Mouse (Mus musculus) CH12.LX (cell line): ENCODE results near the gene Dgkd. TPM values are rescaled to one million over a fixed set of nuclear protein-coding genes. Genes with fewer than 3 reads are reported as not detected.

Experiments used
- DNase-seq: peaks from one replicate; pipeline ENCODE4 v3.0.0-alpha.2; 2013; ENCODE audit errors: extremely low read depth
- H3K27ac ChIP-seq: 2 replicates; pipeline ENCODE4 v1.5.1; 2012; ENCODE audit warnings: low read depth, mild to moderate bottlenecking, control low read depth, moderate library complexity; ENCODE audit not compliant: insufficient read depth
- H3K27me3 ChIP-seq: replicated peaks from 2 replicates; pipeline ENCODE3; 2012; ENCODE audit warnings: inconsistent platforms
- H3K36me3 ChIP-seq, 2 experiments: replicated peaks in 1 of 2; 2 replicates each; pipeline versions ENCODE3 to v1.6.1; 2012; ENCODE audit warnings: inconsistent platforms in 1 of 2, low read length in 1 of 2, mild to moderate bottlenecking in 1 of 2, mixed read lengths in 1 of 2, moderate library complexity in 1 of 2; ENCODE audit not compliant: control insufficient read depth in 1 of 2, insufficient read depth in 1 of 2
- H3K4me1 ChIP-seq, 2 experiments: 2 replicates each; pipeline ENCODE4 v1.6.1; 2012; ENCODE audit warnings: inconsistent platforms in 1 of 2, moderate library complexity in 1 of 2; ENCODE audit not compliant: insufficient read depth in 2 of 2, control insufficient read depth in 1 of 2
- H3K4me2 ChIP-seq: 2 replicates; pipeline ENCODE4 v1.6.1; 2012; ENCODE audit warnings: low read depth, mild to moderate bottlenecking, control low read depth; ENCODE audit not compliant: poor library complexity, insufficient read depth, severe bottlenecking
- H3K4me3 ChIP-seq, 3 experiments: fragments of 150-350 bp in 1 of 3; sonication (generic) in 1 of 3; replicated peaks in 1 of 3; 2 replicates each; pipeline versions ENCODE3 to v1.5.1; 2011 to 2012; ENCODE audit warnings: low read depth in 2 of 3, low read length in 2 of 3, mild to moderate bottlenecking in 2 of 3, moderate library complexity in 2 of 3, control low read depth in 1 of 3, improper control_type of control experiment in 1 of 3, inconsistent platforms in 1 of 3, mixed read lengths in 1 of 3; ENCODE audit not compliant: poor library complexity in 1 of 3
- H3K79me2 ChIP-seq: replicated peaks from 2 replicates; pipeline ENCODE4 v1.6.1; 2012; ENCODE audit warnings: mild to moderate bottlenecking, moderate library complexity; ENCODE audit not compliant: control insufficient read depth, poor library complexity, insufficient read depth, severe bottlenecking; ENCODE audit errors: extremely low read depth
- H3K9ac ChIP-seq: 2 replicates; pipeline ENCODE4 v1.6.1; 2012; ENCODE audit warnings: low read depth, mild to moderate bottlenecking, control low read depth, moderate library complexity; ENCODE audit not compliant: insufficient read depth
- H3K9me3 ChIP-seq: replicated peaks from 2 replicates; pipeline ENCODE3; 2012; ENCODE audit warnings: low read length, inconsistent platforms, mixed read lengths
- CHD2 ChIP-seq: IDR thresholded peaks from 2 replicates; pipeline ENCODE4 v1.6.1; 2011; ENCODE audit warnings: low read length, improper control_type of control experiment
- CTCF ChIP-seq, 2 experiments: IDR thresholded peaks in 1 of 2; conservative IDR thresholded peaks in 1 of 2; 2 replicates each; pipeline ENCODE4 v1.5.1; 2011 to 2012; ENCODE audit warnings: low read depth in 2 of 2, low read length in 2 of 2, improper control_type of control experiment in 1 of 2, inconsistent platforms in 1 of 2, mild to moderate bottlenecking in 1 of 2, moderate library complexity in 1 of 2
- E2F4 ChIP-seq: IDR thresholded peaks from 2 replicates; pipeline ENCODE4 v1.6.1; 2011; ENCODE audit warnings: low read depth, low read length, improper control_type of control experiment; ENCODE audit not compliant: insufficient replicate concordance
- JUN ChIP-seq: IDR thresholded peaks from 2 replicates; pipeline ENCODE4 v1.6.1; 2011; ENCODE audit warnings: low read depth, mild to moderate bottlenecking, low read length, improper control_type of control experiment, moderate library complexity; ENCODE audit not compliant: insufficient read depth
- JUND ChIP-seq: conservative IDR thresholded peaks from 2 replicates; pipeline ENCODE4 v1.6.1; 2011; ENCODE audit warnings: low read depth, low read length, improper control_type of control experiment
- MEF2A ChIP-seq: IDR thresholded peaks from 2 replicates; pipeline ENCODE4 v1.6.1; 2014; ENCODE audit warnings: low read depth, mild to moderate bottlenecking, inconsistent platforms, low read length, improper control_type of control experiment, borderline replicate concordance
- MXI1 ChIP-seq: IDR thresholded peaks from 2 replicates; pipeline ENCODE4 v1.6.1; 2011; ENCODE audit warnings: mild to moderate bottlenecking, low read depth, low read length, improper control_type of control experiment
- NELFE ChIP-seq: IDR thresholded peaks from 2 replicates; pipeline ENCODE4 v1.6.1; 2011; ENCODE audit warnings: low read depth, low read length, improper control_type of control experiment
- NRF1 ChIP-seq: IDR thresholded peaks from 2 replicates; pipeline ENCODE4 v1.6.1; 2014; ENCODE audit warnings: low read depth, mild to moderate bottlenecking, inconsistent platforms, low read length, improper control_type of control experiment, moderate library complexity
- POLR2A ChIP-seq: IDR thresholded peaks from 2 replicates; pipeline ENCODE4 v1.6.1; 2011; ENCODE audit warnings: low read depth, mild to moderate bottlenecking, improper control_type of control experiment, low read length
- RAD21 ChIP-seq: IDR thresholded peaks from 2 replicates; pipeline ENCODE4 v1.6.1; 2011; ENCODE audit warnings: low read depth, mild to moderate bottlenecking, low read length, improper control_type of control experiment, moderate library complexity
- RCOR1 ChIP-seq: conservative IDR thresholded peaks from 2 replicates; pipeline ENCODE4 v1.6.1; 2012; ENCODE audit warnings: low read depth, mild to moderate bottlenecking, inconsistent platforms, low read length, improper control_type of control experiment
- SIN3A ChIP-seq: IDR thresholded peaks from 2 replicates; pipeline ENCODE4 v1.6.1; 2012; ENCODE audit warnings: low read length, improper control_type of control experiment, inconsistent platforms
- TCF12 ChIP-seq: IDR thresholded peaks from 2 replicates; pipeline ENCODE4 v1.6.1; 2014; ENCODE audit warnings: low read depth, mild to moderate bottlenecking, inconsistent platforms, low read length, improper control_type of control experiment
- ZC3H11A ChIP-seq: IDR thresholded peaks from 2 replicates; pipeline ENCODE4 v1.6.1; 2012; ENCODE audit warnings: low read depth, mild to moderate bottlenecking, inconsistent platforms, low read length, improper control_type of control experiment
- ZKSCAN1 ChIP-seq: IDR thresholded peaks from 2 replicates; pipeline ENCODE4 v1.6.1; 2012; ENCODE audit warnings: low read depth, inconsistent platforms, low read length, improper control_type of control experiment, borderline replicate concordance
- dilution Hi-C: fragments of 300-500 bp; cut with MboI; formaldehyde crosslinking; loops from 2 replicates; pipeline ENCODE4 v1.14.3; 2020; ENCODE audit warnings: low sequenced_read_pairs; ENCODE audit not compliant: extremely low pct_unique_long_range_greater_than_20kb, extremely low pct_ligation_motif_present
- in situ Hi-C: fragments of 300-500 bp; cut with MboI; formaldehyde crosslinking; loops from 3 replicates; pipeline ENCODE4 v1.14.3; 2019; ENCODE audit warnings: low sequenced_read_pairs, low pct_ligation_motif_present, low pct_unique_long_range_greater_than_20kb, mixed read lengths
- polyA plus RNA-seq: library from polyadenylated mRNA; unstranded; fragments of >175 nt; gene quantifications from 2 replicates; pipeline ENCODE4 v1.2.1, GENCODE M21; 2012; ENCODE audit warnings: low read depth; ENCODE audit not compliant: insufficient read length
- total RNA-seq, 2 experiments: library from RNA; depleted of rRNA; stranded (reverse); fragments of 300-350 nt in 1 of 2; fragments of >200 nt in 1 of 2; gene quantifications; 2 replicates each; pipeline ENCODE4 v1.2.3; 2012 to 2014

Gene Dgkd
- total and polyA plus RNA-seq, 3 experiments: 57.5 to 89.9 (median 73.8) TPM

DNA sequence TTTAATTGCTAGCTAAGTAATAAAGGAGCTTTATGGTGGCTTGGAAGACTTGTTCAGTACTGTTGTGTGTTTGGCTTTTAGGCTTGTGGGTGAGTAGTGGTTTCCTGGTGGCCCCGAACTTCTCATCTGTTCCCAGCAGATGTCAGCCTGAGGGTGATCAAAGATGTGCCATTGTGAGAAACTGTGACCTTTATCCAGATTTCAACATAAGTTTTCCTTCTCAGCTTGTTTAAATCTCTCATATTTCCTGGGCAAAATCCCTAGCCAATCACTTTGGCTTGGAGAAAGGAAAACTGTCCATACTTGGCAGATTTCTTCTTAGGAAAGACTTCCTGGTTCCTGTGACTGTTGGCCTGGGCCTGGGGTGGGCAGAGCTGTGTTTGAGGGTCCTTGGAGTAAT, 37.9 kb downstream of the Dgkd start:
- H3K9me3 ChIP-seq: no peaks in the 10 kb centered on the region
- no peaks in the 10 kb centered on the region for H3K27me3 ChIP-seq
- TF ChIP-seq CTCF (conservative IDR thresholded peaks at IDR 0.05 in 1 of 2, IDR thresholded peaks at IDR 0.05 in 1 of 2; ENCODE audit: low read depth in 2 of 2, low read length in 2 of 2): no peak
- no peak for TF ChIP-seq TCF12
- TF ChIP-seq MXI1: no peak
- no peak for TF ChIP-seq NRF1
- TF ChIP-seq E2F4: no peak
- TF ChIP-seq MEF2A: no peak
- no peak for TF ChIP-seq RCOR1
- no peak for TF ChIP-seq JUND
- no peak for DNase-seq
- H3K36me3 ChIP-seq: peaks cover 15 to 75% of the 10 kb centered on the region in 2 experiments
- no peak overlapping the region for H3K4me2 ChIP-seq
- H3K27ac ChIP-seq: no peak overlapping the region
- dilution Hi-C loops (no loop called here), in situ Hi-C loops (no loop called here)
- peaks cover 8 to 75% of the 10 kb centered on the region in 2 experiments; a peak in 3 of 4 replicates for H3K4me1 ChIP-seq
- peaks cover 9% of the 10 kb centered on the region; the same call in 1 of the 2 replicates for H3K79me2 ChIP-seq
- H3K4me3 ChIP-seq: no peak overlapping the region
- H3K9ac ChIP-seq: no peak overlapping the region

DNA sequence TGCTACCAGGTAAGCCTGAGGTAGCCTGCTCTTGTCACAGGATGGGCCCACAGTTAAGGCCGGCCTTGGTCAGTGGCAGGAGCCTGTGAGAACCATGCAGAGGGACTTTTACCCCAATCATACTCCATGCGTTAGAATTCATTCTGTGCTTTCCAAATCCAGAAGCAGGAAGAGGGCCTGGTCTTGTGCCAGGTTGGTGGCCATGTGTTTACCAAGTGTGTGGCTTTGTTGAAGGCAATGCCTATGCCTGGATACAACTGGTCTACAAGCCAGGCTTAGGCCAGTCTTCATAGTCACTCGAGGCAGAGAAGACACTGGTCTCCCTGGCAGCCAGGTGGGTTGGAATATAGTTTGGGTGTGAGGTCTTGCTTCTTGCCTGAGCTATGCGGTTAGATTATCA, 38.5 kb downstream of the Dgkd start:
- Histone ChIP-seq H3K9ac (no peak overlapping the region), H3K27ac (no peak overlapping the region), H3K36me3 (peaks cover 19 to 75% of the 10 kb centered on the region in 2 experiments), H3K79me2 (peaks cover 9% of the 10 kb centered on the region; the same call in 1 of the 2 replicates), H3K9me3 (no peaks in the 10 kb centered on the region), H3K4me2 (no peak overlapping the region), H3K4me3 (no peak overlapping the region), H3K4me1 (peaks cover 14 to 78% of the 10 kb centered on the region in 2 experiments), H3K27me3 (no peaks in the 10 kb centered on the region)
- in situ Hi-C loops (no loop called here), dilution Hi-C loops (no loop called here)
- no peak for TF ChIP-seq ZKSCAN1
- no peak for TF ChIP-seq CHD2
- TF ChIP-seq ZC3H11A: no peak
- DNase-seq: no peak

- H3K27me3 ChIP-seq: no peaks in the 10 kb centered on the region
- H3K27ac ChIP-seq: no peak overlapping the region
- no peak overlapping the region for H3K4me3 ChIP-seq
- H3K4me2 ChIP-seq: no peak overlapping the region
- peaks cover 18% of the 10 kb centered on the region for H3K79me2 ChIP-seq
- dilution Hi-C loops: no loop called here
- peaks cover 14 to 79% of the 10 kb centered on the region in 2 experiments for H3K4me1 ChIP-seq
- peaks cover 14 to 76% of the 10 kb centered on the region in 2 experiments for H3K36me3 ChIP-seq
- H3K9me3 ChIP-seq: no peaks in the 10 kb centered on the region
- in situ Hi-C loops: no loop called here
- no peak for TF ChIP-seq JUN
- no peak for TF ChIP-seq CTCF (conservative IDR thresholded peaks at IDR 0.05 in 1 of 2, IDR thresholded peaks at IDR 0.05 in 1 of 2; ENCODE audit: low read depth in 2 of 2, low read length in 2 of 2)
- TF ChIP-seq SIN3A: no peak
- no peak for TF ChIP-seq NELFE
- no peak for TF ChIP-seq RAD21
- no peak for TF ChIP-seq POLR2A
- TF ChIP-seq, all 38 proteins: peak for 0
- H3K9ac ChIP-seq: no peak overlapping the region
- no peak for DNase-seq
Measured at GRCm38 (mm10) chr1:87892499-87892898, 39.4 kb downstream of the Dgkd start.
